Mouse (Mus musculus): ENCODE data around the gene Glrp1.

The Glrp1 gene

GRCm38 (mm10) chr1:88492415-88492814 lies 17.5 kb downstream of the Glrp1 start:
- no peak for DNase-seq (ENCODE audit: low spot score in 2 of 2)

- no peak for DNase-seq (ENCODE audit: low spot score in 2 of 2)
Measured at GRCm38 (mm10) chr1:88491617-88492378, 18.1 kb downstream of the Glrp1 start.

DNA sequence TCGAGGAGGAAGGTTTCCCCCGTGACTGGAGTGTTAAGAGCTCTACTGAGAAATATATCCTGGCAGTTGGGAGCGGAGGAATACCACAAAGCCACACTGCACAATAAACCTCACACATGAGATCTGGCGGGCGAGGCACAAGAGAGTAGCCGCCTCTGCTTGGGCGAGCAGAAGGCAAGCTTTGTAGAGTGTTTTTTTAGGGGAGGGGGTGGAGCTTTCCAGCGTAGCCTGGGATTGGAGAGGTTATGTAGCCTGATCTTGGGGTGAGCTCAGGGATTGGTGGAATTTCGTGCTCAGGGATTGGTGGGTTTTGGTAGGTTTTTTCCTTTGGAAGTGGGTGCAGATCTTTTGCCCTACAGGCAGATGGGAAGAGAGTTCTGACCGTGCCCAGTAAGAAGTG lies 19.7 kb downstream of the Glrp1 start:
- DNase-seq (ENCODE audit: low spot score in 2 of 2) = no peak

GRCm38 (mm10) chr1:88488957-88489356 lies 20.9 kb downstream of the Glrp1 start:
- no peak for DNase-seq (ENCODE audit: low spot score in 2 of 2)

DNA sequence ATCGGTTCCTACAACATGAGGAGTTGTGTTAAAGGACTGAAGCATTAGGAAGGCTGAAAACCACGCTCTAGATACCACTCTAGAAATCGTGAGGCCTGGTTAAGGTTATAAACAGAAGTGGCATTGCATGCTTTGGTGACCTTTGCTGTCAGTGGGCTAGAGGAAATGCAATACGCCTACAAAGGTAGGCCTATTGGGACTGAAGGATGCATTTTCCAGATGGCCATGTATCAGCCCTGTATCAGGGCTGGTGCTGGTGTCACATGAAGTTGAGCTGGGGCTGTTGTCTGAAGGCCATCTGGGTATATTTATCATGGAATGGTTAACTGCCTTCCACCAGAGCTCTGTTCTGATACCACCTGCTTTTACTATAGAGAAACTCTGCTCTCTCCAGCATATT lies 23.5 kb downstream of the Glrp1 start:
- DNase-seq (ENCODE audit: low spot score in 2 of 2) = no peak

DNA sequence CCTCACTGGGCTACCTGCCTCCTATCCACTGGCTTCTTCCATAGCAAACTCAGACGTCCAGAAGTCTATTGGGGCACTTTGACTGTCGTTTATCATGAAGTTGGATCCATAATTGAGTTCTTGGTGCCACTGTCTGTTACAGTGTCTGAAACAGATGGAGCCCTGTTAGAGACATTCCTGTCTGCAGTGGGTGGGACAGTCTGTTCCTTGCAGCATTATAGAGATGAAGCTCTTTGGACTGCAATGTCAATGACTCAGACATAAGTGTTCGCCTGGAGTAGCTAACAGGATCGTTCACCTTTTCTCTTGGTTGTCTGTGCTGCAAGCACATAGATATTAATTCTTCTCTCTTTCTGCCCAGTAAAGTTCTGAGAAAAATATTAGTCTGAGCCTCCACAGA lies 25.8 kb downstream of the Glrp1 start:
- no peak for DNase-seq (ENCODE audit: low spot score in 2 of 2)

- DNase-seq (ENCODE audit: low spot score in 2 of 2) = no peak
Measured at GRCm38 (mm10) chr1:88482142-88483099, 27.4 kb downstream of the Glrp1 start.

- DNase-seq (ENCODE audit: low spot score in 2 of 2) = no peak
Measured at GRCm38 (mm10) chr1:88480594-88480993, 29.3 kb downstream of the Glrp1 start.

DNA sequence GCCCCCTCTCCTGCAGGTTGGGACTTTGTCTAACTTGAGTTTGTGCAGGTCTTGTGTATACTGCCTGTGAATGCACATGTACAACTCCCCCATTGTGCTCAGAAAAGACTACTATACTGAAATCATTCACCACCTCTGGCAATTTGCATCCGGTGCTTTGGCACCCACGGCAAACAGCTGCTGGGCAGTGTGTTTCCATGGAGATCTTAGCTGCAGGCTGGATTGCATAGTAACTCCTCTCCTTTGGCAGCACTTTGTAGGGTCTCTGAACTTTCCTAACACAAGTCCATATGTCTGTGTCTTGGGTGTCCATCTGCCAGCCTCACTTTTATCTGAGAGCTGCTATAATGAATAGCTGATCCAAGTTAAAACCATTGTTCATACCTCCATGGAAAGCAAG lies 31.7 kb downstream of the Glrp1 start:
- peak; percentile 27 to 38 for DNase-seq (ENCODE audit: low spot score in 2 of 2)

- no peak for DNase-seq (ENCODE audit: low spot score in 2 of 2)
Measured at GRCm38 (mm10) chr1:88476554-88477085, 33.2 kb downstream of the Glrp1 start.

DNA sequence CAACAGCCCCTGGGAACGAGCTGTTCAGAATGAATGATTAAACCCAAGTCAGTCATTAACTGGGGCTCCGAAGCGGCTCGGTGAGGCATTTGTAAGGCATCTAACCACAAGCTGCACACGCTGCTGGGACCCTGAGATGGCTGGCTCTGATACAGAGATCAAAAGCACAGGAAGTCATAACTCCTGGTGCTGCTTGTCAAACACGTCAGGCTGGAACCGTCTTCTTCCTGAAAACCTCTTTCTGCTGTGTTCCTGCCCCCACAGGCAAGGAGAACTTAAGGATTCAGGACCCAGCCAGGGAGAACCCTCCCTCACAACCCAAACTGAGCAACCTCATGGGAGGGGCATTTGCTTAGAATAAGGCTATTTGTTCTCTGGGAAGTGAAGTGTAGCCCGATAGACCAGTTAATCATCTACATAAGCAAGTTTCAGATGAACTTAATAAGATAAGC lies 34.3 kb downstream of the Glrp1 start:
- DNase-seq (ENCODE audit: low spot score in 2 of 2) = no peak

DNA sequence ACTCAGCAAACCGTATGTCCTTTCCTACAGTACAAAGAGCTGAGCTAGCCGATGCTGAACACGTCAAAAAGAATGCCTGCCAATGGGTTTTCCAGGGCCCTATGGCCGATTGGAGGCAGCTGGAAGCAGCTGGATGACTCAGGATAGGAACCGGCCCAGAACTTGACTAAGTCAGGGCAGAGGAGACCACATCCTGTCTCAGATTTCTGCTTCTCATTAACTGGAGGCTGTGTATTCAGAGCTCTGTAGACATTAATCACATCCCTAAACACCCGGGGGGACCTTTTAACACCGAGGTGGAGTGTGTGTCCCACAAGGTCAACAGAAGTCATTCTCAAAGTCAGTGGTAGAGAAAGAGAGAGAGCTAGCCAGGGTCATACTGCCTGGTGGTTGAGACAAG lies 35.3 kb downstream of the Glrp1 start:
- DNase-seq (ENCODE audit: low spot score in 2 of 2) = no peak

- DNase-seq (ENCODE audit: low spot score in 2 of 2) = no peak
Measured at GRCm38 (mm10) chr1:88473899-88474298, 36.0 kb downstream of the Glrp1 start.

GRCm38 (mm10) chr1:88472258-88472657 lies 37.6 kb downstream of the Glrp1 start:
- DNase-seq (ENCODE audit: low spot score in 2 of 2) = no peak

DNA sequence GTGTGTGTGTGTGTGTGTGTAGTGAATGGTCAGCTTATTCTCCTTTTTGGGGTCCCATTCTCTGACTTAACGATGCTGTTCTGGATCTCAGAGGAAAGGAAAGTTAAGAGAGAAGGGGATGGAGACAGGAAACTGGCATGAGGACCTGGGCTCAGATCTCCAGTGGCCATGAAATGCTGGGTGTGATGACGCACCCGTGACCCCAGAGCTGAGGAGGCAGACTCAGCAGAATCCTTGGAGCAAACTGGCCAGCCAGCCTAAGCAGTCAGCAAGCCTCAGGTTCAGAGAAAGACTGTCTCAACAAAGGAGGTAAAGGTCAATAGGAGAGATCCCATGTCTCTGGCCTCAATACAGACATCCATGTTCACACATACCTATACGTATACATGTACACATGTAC lies 40.1 kb downstream of the Glrp1 start:
- no peak for DNase-seq (ENCODE audit: low spot score in 2 of 2)

DNA sequence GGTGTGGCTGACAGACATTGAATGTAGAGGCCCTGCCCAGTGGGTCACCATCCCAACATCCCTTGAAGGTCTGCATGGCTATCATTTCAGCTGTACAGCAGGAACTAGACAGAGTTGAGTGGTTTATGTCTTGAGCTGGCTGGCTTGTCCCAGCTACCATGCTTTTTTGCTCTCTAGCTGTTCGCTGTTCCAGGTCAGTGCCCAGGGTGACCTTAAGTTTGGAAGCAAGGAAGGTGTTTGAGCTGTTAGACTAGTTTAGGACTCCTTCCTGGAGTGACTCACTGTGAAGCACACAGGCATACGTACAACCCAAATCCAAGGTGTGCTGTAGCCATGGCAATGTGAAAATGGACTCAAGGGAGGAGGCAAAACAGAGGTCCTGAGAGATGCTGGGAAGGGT lies 41.5 kb downstream of the Glrp1 start:
- DNase-seq (ENCODE audit: low spot score in 2 of 2) = no peak

GRCm38 (mm10) chr1:88467866-88468265 lies 42.0 kb downstream of the Glrp1 start:
- no peak for DNase-seq (ENCODE audit: low spot score in 2 of 2)

DNA sequence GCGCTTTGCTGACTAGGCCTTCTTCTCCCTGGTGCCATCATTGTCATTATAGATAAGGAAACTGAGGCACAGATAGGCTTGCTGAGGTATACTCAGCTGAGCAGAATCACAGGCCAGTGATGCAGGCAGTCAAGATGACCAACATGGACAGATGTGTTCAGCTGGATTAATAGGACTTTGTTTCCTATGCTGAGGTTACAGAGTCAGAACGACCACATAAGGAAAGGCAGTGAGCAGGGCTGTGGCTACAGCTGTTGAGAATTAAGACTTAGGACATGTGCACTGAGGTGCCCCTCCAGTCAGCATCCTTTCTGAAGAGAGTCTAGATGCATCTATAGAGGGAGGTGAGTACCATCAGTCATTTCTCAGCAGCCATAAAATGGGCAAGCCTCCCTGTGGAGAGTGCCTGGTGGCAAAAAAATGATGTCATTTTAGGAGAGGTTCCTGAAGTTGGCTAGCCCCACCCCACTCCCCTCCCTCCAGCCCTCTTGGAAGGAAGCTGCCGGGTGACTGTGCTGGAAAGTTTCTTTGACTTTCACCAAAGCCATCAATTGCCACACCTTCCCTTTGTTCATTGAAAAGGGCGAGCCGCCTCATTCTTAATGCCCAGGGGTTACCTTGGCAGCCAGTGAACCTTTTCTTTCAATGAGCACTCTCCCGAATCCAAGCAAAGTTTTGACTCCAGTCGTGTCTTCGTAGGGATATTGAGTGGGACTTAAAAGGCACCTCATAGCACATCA lies 43.4 kb downstream of the Glrp1 start:
- DNase-seq (ENCODE audit: low spot score in 2 of 2) = no peak

DNA sequence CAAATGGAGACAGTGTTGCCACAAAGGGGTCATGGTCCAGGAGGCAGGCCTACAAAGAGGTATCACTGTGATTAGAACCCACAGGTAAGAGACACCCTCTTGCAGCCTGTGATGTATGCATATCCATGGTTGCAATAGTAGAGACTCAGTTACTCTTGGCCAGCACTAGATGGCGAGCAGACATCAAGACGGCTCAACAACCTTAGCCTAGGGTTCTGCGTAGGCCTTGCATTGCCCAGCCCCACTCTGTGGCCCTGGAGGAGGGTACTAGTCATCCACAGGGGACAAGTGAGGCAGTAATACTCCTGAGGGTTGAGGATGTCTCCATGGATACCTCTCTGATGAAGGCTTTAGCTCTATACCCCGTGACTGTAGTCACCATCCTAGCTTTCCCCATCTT lies 44.1 kb downstream of the Glrp1 start:
- DNase-seq (ENCODE audit: low spot score in 2 of 2) = no peak

DNA sequence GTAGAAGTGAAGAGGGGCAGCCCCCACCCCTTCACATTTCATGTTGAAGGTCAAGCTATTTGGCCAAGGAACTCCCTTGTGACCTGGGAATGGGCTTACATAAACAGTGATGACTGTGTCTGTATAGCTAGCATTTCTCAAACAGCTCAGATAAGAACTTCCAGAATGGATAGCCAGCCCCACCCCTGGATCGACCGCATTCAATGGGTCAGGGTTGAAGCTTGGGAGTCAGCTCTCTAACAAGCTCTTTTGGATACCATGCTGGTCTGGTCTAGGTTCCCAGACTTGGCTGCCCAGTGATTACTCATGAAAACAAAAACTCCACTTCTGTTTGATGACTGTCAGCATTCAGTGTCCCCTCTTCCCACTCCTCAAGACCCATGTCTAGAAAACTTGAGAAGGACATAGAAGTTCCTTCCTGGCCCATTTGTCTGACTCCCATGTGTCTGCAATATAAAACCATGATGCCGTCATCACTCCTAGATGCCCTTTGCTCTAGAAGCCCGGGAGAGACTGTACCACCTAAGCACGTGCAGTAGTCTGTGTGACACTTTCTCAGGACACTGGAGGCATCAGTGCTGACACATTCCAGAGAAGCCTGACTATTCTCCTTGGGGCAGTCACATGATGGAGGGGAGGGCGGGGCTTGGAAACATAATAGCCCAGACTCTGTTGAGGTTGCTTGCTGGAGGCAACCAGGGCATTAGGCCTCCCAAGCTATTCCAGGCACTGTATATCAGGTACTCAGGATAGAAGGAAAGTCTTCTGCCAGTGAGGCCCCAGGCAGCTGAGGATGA lies 45.6 kb downstream of the Glrp1 start:
- no peak for DNase-seq (ENCODE audit: low spot score in 2 of 2)

DNA sequence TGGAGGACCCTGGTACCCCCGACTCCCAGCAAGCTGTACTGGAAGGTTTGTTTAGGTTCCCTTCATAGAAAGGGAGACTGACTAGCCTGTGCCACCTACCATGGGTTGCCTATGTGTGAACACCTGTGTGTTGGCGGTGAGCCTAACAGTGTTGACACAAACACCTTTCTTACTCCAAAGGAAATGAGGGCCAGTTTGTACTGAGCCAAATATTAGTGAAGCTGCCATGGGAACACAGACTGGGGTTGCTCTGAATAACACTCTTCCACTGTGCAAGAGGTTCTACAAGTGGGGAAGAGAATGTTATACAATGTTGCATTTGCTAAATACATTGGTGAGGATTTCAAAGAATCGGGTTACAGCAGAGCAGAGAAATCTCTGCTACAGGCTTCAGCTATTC lies 46.6 kb downstream of the Glrp1 start:
- DNase-seq (ENCODE audit: low spot score in 2 of 2) = no peak
